Mouse (Mus musculus) embryonic facial prominence, embryonic 13.5 days (tissue): ENCODE data around the gene Tspear. TPM values are rescaled to one million over a fixed set of nuclear protein-coding genes. Genes with fewer than 3 reads are reported as not detected.
"Not testable (repeated sequence)": the region's sequence is repeated elsewhere in the genome, so short reads cannot be mapped to it uniquely, and the experiment has no call there.

Experiments
- ATAC-seq: fragments of 200-750 bp; cut with Nextera tagmentation; 2 replicates; pipeline ENCODE4 v1.8.0; 2017; ENCODE audit warnings: low read depth; ENCODE audit not compliant: insufficient number of reproducible peaks, insufficient read depth, low FRiP score, low TSS enrichment
- H3K27ac ChIP-seq: fragments of 300-500 bp; sonication (generic); 2 replicates; pipeline ENCODE4 v1.5.1; 2015; ENCODE audit warnings: moderate library complexity, mild to moderate bottlenecking, inconsistent platforms
- H3K27me3 ChIP-seq: fragments of 300-500 bp; sonication (generic); 2 replicates; pipeline ENCODE4 v1.6.1; 2015; ENCODE audit warnings: mild to moderate bottlenecking, inconsistent platforms
- H3K36me3 ChIP-seq: fragments of 300-500 bp; sonication (generic); 2 replicates; pipeline ENCODE4 v1.6.1; 2015; ENCODE audit warnings: mild to moderate bottlenecking, inconsistent platforms
- H3K4me1 ChIP-seq: fragments of 300-500 bp; sonication (generic); 2 replicates; pipeline ENCODE4 v1.6.1; 2015; ENCODE audit warnings: inconsistent platforms
- H3K4me2 ChIP-seq: fragments of 300-500 bp; sonication (generic); 2 replicates; pipeline ENCODE4 v1.6.1; 2015; ENCODE audit warnings: moderate library complexity, mild to moderate bottlenecking, inconsistent platforms
- H3K4me3 ChIP-seq: fragments of 300-500 bp; sonication (generic); 2 replicates; pipeline ENCODE4 v1.5.1; 2015; ENCODE audit warnings: mild to moderate bottlenecking, inconsistent platforms
- H3K9ac ChIP-seq: fragments of 300-500 bp; sonication (generic); 2 replicates; pipeline ENCODE4 v1.6.1; 2015; ENCODE audit warnings: mild to moderate bottlenecking, inconsistent platforms
- H3K9me3 ChIP-seq: fragments of 300-500 bp; sonication (generic); 2 replicates; pipeline ENCODE4 v1.6.1; 2016; ENCODE audit warnings: inconsistent platforms
- WGBS: fragments of 180-500 bp; shearing (Covaris S2); methylation state at CpG from one replicate; pipeline ENCODE4 v1.1.7; 2015; ENCODE audit warnings: mixed read lengths; 5-methylcytosine and 5-hydroxymethylcytosine counted together
- polyA plus RNA-seq: library from polyadenylated mRNA; unstranded; fragments of >200 nt; fragmentation: Nextera tagmentation; extraction: Ambion mirVana; gene quantifications from 2 replicates; pipeline ENCODE4 v1.2.1, GENCODE M21; 2015

Gene Tspear
- polyA plus RNA-seq, 1 experiment from 2014 or later: 2.2 TPM

DNA sequence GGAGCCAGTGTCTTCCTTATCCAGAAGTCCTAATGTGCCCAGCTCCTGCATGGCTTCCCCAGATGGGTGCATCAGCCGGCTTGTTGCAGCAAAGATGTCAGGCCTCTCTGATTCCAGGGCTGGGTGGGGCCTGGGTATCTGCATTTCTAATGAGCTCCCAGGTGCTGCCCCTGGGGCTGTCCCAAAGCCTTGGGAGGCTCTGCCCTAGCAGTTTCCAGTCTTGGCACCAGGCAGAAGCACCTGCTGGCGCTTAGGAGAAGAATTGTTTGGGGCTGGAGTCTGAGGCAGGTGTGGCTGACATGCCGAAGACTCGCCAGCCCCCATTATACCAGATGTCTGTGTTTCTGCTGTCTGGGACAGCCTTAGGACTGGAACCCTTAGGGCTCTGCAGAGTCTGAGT, 15.7 kb upstream of the Tspear start:
- Histone ChIP-seq H3K4me2 (no peak overlapping the region), H3K4me3 (no peak overlapping the region), H3K36me3 (no peaks in the 10 kb centered on the region), H3K9me3 (no peaks in the 10 kb centered on the region), H3K27me3 (peaks cover under 1% of the 10 kb centered on the region; the same call in 1 of the 2 replicates), H3K27ac (no peak overlapping the region), H3K9ac (no peak overlapping the region), H3K4me1 (peaks cover 9% of the 10 kb centered on the region)
- 57% methylated on average over 4 of the region's 4 CpGs for WGBS
- ATAC-seq: no peak

DNA sequence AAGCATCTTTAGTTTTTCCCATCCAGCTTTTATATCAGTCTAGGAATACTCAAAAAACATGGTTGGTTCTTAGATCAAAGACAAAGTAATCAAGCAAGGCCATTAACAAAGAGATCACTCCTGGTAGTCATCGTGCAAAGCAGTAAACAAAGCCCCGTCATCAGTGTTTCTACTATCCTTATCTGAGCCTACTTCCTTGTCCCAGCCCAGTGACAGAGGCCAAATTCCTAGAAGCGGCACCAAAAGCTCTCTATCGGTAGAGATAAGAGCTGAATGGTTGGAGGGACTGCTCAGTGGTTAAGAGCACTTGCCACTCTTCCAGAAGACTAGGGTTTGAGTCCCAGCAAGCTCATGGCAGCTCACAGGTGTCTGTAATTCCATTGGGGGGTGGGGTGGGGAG, 14.8 kb upstream of the Tspear start:
- H3K4me1 ChIP-seq: peaks cover 9% of the 10 kb centered on the region
- no peak for ATAC-seq
- peaks cover 8% of the 10 kb centered on the region; the same call in 1 of the 2 replicates for H3K27me3 ChIP-seq
- no peaks in the 10 kb centered on the region for H3K9me3 ChIP-seq
- H3K4me3 ChIP-seq: no peak overlapping the region
- no peaks in the 10 kb centered on the region for H3K36me3 ChIP-seq
- H3K27ac ChIP-seq: no peak overlapping the region
- H3K4me2 ChIP-seq: no peak overlapping the region
- H3K9ac ChIP-seq: no peak overlapping the region
- 85% methylated on average over 4 of the region's 4 CpGs for WGBS

GRCm38 (mm10) chr10:77673765-77674164, 12.6 kb upstream of the Tspear start:
- Histone ChIP-seq H3K4me2 (no peak overlapping the region), H3K4me3 (no peak overlapping the region), H3K27ac (no peak overlapping the region), H3K36me3 (no peaks in the 10 kb centered on the region), H3K9ac (no peak overlapping the region), H3K4me1 (peaks cover 22% of the 10 kb centered on the region), H3K9me3 (no peaks in the 10 kb centered on the region), H3K27me3 (peaks cover 29% of the 10 kb centered on the region)
- no peak for ATAC-seq
- 47% methylated on average over 13 of the region's 13 CpGs for WGBS

DNA sequence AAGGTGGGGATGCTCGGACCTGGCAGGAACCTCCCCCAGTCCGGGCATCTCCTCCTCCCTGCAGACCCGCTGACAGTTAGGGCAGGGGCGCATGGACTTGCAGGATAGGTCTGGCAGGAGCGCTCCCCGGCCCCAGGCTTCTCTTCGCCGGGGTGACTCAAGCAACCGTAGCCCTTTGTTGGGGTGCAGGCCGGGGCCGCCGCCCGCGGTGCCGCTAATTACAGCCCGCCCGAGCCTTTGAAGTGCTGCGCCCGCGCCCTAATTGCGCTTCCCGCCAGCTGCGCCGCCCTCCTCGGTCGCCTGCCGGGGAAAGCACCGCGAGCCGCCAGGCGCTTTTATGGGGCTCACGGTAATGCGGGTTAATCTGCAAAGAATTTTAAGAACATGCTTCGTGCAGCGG, 8.8 kb upstream of the Tspear start:
- Histone ChIP-seq H3K4me1 (peaks cover 22% of the 10 kb centered on the region), H3K27ac (no peak overlapping the region)

DNA sequence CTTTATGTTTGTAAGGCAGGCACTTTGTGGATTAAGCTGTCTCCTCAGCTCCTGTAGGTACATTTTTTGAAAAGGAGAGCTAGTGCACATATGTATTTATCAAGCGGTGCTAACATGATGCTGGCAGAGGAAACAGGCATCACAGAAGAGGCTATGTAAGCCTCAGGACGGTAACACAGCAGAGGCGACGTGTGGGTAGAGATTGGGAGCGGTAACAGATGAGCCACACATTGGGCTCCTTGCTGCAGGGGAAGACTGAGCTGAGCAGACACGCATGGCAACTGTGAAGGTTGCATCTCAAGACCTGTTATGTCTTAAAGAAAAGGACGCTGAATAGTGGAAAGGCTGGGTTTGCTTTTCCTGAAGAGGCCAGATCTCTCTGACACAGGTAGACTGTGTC, 3.4 kb upstream of the Tspear start:
- WGBS: 71% methylated on average over 7 of the region's 7 CpGs
- Histone ChIP-seq H3K9ac (no peak overlapping the region), H3K4me3 (no peak overlapping the region), H3K27ac (no peak overlapping the region), H3K27me3 (peaks cover 64% of the 10 kb centered on the region), H3K36me3 (no peaks in the 10 kb centered on the region), H3K9me3 (no peaks in the 10 kb centered on the region), H3K4me2 (no peak overlapping the region), H3K4me1 (peaks cover 18% of the 10 kb centered on the region)
- ATAC-seq: no peak

More for the DNA sequence above, 8.8 kb upstream of the Tspear start:
- Histone ChIP-seq H3K4me2 (peak overlapping the region; percentile 78), H3K36me3 (no peaks in the 10 kb centered on the region), H3K27me3 (peaks cover 39% of the 10 kb centered on the region), H3K9me3 (no peaks in the 10 kb centered on the region), H3K9ac (peak overlapping the region; percentile 66), H3K4me3 (peak overlapping the region; percentile 43)
- no peak for ATAC-seq
- under 1% methylated on average over 35 of the region's 35 CpGs for WGBS

DNA sequence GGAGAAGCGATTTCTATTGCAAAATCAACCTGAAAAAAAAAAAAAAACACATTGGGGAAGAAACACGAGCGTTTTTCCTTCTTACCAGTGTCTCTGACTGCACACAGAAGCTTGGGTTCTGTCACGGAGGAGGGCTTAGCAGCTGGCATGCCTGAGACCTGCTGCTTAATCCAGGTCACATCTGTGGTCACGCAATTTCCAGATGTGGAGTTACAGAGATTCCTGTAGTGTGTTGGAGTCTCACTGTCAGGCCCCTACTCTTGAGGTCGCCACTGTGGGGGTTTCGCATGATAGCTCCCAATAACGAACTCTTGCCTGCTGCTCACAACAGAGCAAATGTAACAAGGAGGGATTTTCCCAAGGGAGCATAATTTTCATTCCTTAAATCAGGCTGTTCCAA, 2.2 kb upstream of the Tspear start:
- H3K36me3 ChIP-seq: no peaks in the 10 kb centered on the region
- no peak overlapping the region for H3K27ac ChIP-seq
- 16% methylated on average over 8 of the region's 8 CpGs for whole genome bisulfite sequencing
- H3K4me2 ChIP-seq: no peak overlapping the region
- peaks cover 65% of the 10 kb centered on the region for H3K27me3 ChIP-seq
- H3K4me3 ChIP-seq: no peak overlapping the region
- H3K9me3 ChIP-seq: no peaks in the 10 kb centered on the region
- no peak overlapping the region for H3K9ac ChIP-seq
- peaks cover 15% of the 10 kb centered on the region for H3K4me1 ChIP-seq
- ATAC-seq: no peak

- 0 out of 2 replicates have a peak overlapping the region, but pooled peaks have one; percentile 7 for H3K27ac ChIP-seq
- peaks cover 67% of the 10 kb centered on the region for H3K27me3 ChIP-seq
- H3K4me2 ChIP-seq: peak overlapping the region; percentile 1; the same call in 1 of the 2 replicates
- 19% methylated on average over 10 of the region's 10 CpGs for WGBS
- H3K36me3 ChIP-seq: no peaks in the 10 kb centered on the region
- H3K9ac ChIP-seq: no peak overlapping the region
- no peaks in the 10 kb centered on the region for H3K9me3 ChIP-seq
- no peak overlapping the region for H3K4me3 ChIP-seq
- no peak for ATAC-seq
- H3K4me1 ChIP-seq: peaks cover 18% of the 10 kb centered on the region
Observed at GRCm38 (mm10) chr10:77687021-77687420, 652 bp downstream of the Tspear start.

DNA sequence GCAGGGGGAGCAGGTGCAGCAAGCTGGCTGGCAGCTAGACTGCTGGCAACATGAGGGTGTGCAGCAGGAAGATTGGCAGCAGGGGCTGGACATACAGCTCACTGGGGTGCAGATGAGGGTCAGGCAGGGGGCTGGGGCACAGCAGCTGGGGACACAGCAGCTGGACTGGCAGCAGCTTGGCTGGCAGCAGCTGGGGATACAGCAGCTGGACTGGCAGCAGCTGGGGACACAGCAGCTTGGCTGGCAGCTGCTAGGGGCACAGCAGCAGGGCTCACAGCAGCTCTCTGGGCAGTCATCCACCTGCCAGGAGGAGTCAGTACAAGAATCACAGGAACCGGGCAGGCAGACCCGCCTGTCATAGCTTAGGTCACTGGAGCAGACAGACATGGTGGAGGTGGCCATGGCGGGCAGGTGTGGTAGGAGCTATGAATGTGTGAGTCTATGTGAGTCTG, 4.0 kb downstream of the Tspear start, which contains the start of gene Gm19402:
Gm19402 (minus strand) TSS at position 402 of the 452 bp plus-strand sequence.
- WGBS: 62% methylated on average over 3 of the region's 3 CpGs
- H3K4me1 ChIP-seq: peaks cover 15% of the 10 kb centered on the region
- H3K9ac ChIP-seq, H3K4me3 ChIP-seq, ATAC-seq, H3K9me3 ChIP-seq, H3K36me3 ChIP-seq, H3K4me2 ChIP-seq, H3K27ac ChIP-seq: not testable (repeated sequence)
- H3K27me3 ChIP-seq: peaks cover 45% of the 10 kb centered on the region

- WGBS: 34% methylated on average over 4 of the region's 4 CpGs
- H3K27ac ChIP-seq: no peak within 1 kb of the TSS
- H3K27me3 ChIP-seq: no peaks in the 10 kb centered on the region; the same call in 1 of the 2 replicates
- no peak for ATAC-seq
- 0 out of 2 replicates have a peak, but pooled peaks cover 6% of the 10 kb centered on the region for H3K4me1 ChIP-seq
- no peaks in the 10 kb centered on the region; the same call in 1 of the 2 replicates for H3K9me3 ChIP-seq
- no peak within 1 kb of the TSS for H3K4me3 ChIP-seq
- no peak within 1 kb of the TSS for H3K9ac ChIP-seq
- H3K36me3 ChIP-seq: no peaks in the 10 kb centered on the region
- H3K4me2 ChIP-seq: no peak within 1 kb of the TSS
Observed at GRCm38 (mm10) chr10:77697133-77697532, 10.8 kb downstream of the Tspear start, which contains the start of gene Gm9508. Gm9508 (minus strand) TSS chr10:77697233.

- Histone ChIP-seq H3K4me2 (no peak within 1 kb of the TSS), H3K9me3 (peaks cover 18% of the 10 kb centered on the region; the same call in 1 of the 2 replicates), H3K27me3 (no peaks in the 10 kb centered on the region), H3K9ac (no peak within 1 kb of the TSS), H3K4me3 (no peak within 1 kb of the TSS), H3K27ac (no peak within 1 kb of the TSS), H3K4me1 (no peaks in the 10 kb centered on the region), H3K36me3 (no peaks in the 10 kb centered on the region)
- no peak for ATAC-seq
- WGBS: 93% methylated on average over 1 of the region's 1 CpGs
Observed at GRCm38 (mm10) chr10:77706326-77706725, 20.0 kb downstream of the Tspear start, which contains the start of gene Gm10272. Gm10272 (plus strand) TSS chr10:77706626.

- H3K9me3 ChIP-seq: peaks cover 12% of the 10 kb centered on the region
- H3K27me3 ChIP-seq: no peaks in the 10 kb centered on the region
- no peaks in the 10 kb centered on the region for H3K36me3 ChIP-seq
- 68% methylated on average over 3 of the region's 3 CpGs for WGBS
- no peak overlapping the region for H3K4me3 ChIP-seq
- H3K4me2 ChIP-seq: no peak overlapping the region
- no peak for ATAC-seq
- H3K4me1 ChIP-seq: no peaks in the 10 kb centered on the region
- no peak overlapping the region for H3K9ac ChIP-seq
- H3K27ac ChIP-seq: no peak overlapping the region
Observed at GRCm38 (mm10) chr10:77709831-77710230, 23.5 kb downstream of the Tspear start.

DNA sequence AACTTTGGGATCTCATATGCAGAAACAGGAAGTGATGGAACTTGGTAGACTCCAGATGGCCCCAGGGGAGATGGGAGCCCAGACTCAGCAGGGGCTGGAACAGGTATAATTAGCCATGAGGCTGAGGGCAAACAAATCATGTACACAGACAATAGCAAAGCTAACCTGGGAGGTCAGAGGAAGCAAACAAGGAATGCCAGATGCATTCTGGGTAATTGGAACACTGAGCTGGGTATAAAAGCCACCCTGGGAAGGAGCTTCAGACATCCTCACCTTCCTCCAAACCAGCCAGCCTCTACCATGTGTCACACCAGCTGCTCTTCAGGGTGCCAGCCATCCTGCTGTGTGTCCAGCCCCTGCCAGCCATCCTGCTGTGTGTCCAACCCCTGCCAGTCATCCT, 24.8 kb downstream of the Tspear start, which contains the start of gene Gm10024:
Gm10024 (plus strand) TSS at position 301 of the 400 bp plus-strand sequence.
- H3K4me2 ChIP-seq, H3K4me1 ChIP-seq, H3K9me3 ChIP-seq, H3K9ac ChIP-seq, H3K4me3 ChIP-seq, ATAC-seq, H3K27ac ChIP-seq, H3K36me3 ChIP-seq, H3K27me3 ChIP-seq: not testable (repeated sequence)
